Mouse (Mus musculus): ENCODE data around the gene Rpl22.

The Rpl22 gene

DNA sequence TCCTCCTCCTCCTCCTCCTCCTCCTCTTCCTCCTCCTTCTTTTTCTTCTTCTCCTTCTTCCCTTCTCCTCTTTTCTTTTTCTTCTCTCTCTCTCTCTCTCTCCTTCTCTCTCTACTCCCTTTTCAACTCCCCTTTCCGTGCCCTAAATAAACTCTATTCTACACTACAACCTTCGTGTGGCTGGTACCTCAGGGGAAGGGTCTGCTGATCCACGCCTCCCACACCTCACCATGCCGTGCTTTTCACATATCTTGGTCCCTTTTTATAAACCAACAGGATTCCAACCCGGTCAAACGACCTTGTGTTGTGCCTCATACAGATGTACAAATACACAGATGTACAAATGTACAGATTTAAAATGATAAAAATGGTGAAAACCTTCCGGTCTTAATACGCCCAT lies 29.2 kb upstream of the Rpl22 start:
- in situ Hi-C loops (cut with MboI; ENCODE audit: low sequenced_read_pairs), result no loop called here

DNA sequence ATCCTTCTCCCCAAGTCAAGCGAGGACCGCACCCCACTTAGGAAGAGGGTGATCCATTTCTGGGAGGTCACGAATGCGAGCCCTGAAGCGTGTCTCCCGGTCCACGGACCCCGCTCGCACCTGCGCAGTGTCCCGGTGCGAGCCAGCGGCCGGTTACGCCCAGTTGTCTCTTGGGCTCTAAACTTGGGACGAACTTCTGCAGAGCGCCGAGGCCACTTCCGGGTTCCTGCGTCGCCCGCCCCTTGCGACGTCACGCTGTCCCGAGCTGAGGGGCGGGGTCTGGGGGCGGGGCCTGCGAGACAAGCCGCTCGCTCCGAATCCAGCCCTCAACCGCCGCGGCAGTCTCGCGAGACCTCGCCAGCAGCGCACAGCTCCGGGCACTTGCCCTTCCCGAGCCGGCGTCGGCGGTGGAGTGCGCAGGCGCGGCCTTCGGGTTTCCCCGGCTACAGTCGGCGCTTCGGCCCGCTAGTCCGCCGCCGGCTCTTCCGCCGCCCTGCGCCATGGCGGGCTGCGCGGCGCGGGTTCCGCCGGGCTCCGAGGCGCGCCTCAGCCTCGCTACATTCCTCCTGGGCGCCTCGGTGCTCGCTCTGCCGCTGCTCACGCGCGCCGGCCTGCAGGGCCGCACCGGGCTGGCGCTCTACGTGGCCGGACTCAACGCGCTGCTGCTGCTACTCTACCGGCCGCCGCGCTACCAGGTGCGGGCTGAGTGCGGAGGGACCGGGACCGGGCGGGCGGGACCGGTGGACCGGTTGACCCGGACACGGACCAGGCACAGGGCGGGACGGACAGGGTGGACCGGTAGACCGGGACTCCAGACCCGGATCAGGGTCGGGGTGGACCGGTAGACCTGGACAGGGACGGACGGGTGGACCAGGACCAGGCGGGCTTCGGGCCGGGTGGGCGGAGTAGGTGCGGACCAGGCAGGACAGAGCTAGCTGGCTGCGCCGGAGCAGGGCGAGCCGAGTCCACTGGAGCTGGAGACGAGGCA lies 28.4 kb upstream of the Rpl22 start, which contains the start of gene Icmt:
Gene Icmt (plus strand): TSS at position 354 of the 988 bp plus-strand sequence.
- in situ Hi-C loops (cut with MboI; ENCODE audit: low sequenced_read_pairs), result no loop called here

DNA sequence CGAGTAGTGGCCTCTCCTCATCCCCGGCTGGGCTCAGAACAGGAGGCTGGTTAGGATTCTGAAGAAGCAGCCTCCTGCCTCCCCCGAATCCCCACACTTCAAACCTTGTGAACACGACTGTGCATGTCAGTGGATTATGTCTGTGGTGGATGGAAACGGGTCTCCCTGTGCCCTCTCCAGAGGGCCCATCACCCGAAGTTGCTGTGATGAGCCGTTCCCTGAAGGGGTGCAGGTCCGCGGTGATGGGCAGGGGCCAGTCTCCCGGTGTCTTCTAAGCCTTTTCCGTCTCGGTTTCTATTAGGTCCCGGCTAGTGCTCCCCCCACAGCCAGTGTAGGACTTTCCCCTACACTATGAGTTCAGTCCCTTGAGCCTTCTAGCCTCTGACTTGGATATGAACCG lies 26.7 kb upstream of the Rpl22 start:
- in situ Hi-C loops (cut with MboI; ENCODE audit: low sequenced_read_pairs), result no loop called here

DNA sequence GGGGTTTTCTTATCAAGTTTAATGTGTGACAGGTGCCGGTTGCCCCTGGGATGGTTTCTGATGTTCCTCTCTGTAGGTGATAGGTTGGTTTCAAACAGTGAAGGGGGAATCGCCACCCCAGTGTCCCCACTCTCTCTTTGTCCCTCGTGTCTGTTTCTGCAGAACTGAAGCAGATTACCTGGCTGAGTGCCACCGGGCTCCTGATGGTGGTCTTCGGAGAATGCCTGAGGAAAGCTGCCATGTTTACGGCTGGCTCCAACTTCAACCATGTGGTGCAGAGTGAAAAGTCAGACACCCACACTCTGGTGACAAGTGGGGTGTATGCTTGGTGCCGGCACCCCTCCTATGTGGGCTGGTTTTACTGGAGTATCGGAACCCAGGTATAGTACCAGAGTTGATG lies 25.2 kb upstream of the Rpl22 start:
- in situ Hi-C loops (cut with MboI; ENCODE audit: low sequenced_read_pairs), result no loop called here

DNA sequence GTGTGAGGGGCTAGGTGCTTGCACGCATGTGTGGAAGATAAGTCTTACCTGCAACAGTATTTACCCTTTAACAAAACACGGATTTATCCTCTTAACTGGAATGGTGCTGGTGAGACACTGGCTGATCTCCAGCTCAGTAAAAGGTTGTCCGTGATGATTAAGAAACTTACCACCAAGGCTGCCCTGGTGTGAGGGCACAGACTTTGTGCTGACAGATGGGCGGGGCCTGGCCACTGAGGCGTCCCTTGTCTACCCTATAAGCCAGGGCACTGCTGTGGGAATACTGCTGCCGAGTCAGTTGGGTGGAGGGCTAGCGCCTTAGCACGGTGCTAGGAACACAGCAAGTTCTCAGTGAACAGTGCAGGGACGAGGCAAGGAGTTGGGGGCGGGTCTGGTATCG lies 23.5 kb upstream of the Rpl22 start:
- in situ Hi-C loops (cut with MboI; ENCODE audit: low sequenced_read_pairs), result no loop called here

DNA sequence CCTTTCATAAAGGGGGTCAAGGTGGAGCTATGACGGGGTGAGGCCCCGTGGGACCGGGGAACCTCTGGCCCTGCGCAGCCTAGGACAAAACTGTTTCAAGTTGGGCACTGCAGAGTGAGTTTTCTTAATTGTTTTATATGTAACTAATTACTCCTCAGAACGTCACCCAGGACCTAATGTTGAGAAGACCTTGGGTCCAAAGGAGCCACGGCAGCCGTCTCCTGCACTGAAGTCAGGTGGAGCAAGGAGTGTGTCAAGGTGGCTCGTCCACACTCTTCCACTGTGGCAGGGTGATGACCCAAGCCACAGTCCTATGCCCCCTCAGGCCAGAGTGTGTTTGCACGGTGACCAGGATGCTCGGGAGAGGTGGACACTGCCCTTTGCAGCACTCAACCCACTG lies 22.4 kb upstream of the Rpl22 start:
- in situ Hi-C loops (cut with MboI; ENCODE audit: low sequenced_read_pairs), result no loop called here

DNA sequence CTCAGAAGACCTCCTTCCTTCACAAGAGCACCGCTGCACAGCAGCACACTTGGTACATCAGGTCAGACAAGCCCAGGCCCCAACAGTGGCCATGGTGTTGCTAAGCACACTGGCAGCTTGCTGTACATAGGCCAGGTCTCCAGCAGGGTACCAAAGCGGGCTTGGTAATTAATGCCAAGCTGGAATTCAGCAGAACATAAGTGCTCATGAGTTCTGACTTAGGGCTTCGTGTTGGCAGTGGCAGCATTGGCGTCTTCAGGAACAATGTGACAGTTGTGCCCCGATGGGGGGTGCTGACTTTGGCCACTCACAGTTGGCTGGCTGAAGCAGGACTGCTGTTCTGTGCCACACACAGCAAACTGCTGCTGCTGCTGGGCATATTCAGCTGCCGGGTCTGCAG lies 20.9 kb upstream of the Rpl22 start:
- in situ Hi-C loops (cut with MboI; ENCODE audit: low sequenced_read_pairs), result no loop called here

DNA sequence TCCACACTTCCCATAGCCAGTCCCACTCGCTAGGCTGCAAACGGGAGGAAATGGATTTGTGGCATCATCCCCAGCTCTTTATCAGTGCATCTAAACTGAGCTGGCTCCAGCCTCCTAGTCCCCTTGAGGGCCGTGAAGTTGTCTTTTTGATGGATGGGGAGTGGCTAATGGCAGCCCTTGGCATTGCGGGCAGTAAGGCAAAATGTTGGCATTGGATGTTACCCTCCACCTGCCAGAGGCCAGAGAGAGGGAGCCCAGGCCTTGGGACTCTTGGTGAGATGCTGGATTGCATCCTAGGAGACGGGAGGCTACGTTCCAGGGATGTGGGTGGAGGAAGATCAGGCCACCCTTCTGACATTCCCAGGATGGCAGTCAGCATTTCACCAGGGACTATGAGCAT lies 19.6 kb upstream of the Rpl22 start:
- in situ Hi-C loops (cut with MboI; ENCODE audit: low sequenced_read_pairs), result no loop called here

DNA sequence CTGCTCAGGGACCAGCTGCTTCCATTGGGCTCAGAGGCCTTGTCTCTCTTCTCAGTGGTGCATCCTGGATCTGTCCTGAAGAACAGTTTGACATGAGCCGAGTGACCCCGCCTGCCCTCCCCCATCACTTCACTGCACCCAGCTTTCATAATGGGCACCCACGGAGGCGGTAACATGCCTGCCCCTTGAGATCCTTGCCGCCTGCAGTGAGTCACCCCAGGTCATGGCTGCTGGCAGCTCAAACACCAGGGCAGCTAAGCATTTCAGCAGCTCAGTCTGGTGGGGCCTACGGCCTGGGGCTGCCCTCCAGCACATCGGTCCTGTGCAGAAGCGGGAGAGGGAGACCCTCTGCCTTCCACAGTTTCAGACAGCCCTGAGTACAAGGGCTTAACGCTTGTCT lies 18.0 kb upstream of the Rpl22 start:
- in situ Hi-C loops (cut with MboI; ENCODE audit: low sequenced_read_pairs), result no loop called here

DNA sequence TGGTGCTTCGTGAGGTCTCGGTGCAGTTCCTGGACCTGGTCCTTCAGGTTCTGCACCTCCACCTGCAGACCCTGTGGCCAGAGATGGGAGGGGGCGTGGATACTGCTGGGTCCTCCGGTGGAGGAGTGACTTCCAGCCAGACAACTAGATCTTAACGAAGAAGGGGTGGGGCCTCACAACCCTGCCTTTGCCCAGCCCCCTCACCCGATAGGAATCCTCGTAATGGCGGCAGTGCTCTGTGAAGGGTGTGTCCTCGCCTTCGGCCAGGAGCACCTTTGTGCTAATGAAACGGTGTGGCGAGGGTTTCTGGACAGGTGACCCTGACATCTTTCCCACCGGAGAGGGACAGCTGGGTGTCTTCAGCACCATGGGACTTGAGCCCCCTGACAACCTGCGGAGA lies 13.4 kb upstream of the Rpl22 start:
- in situ Hi-C loops (cut with MboI; ENCODE audit: low sequenced_read_pairs), result no loop called here

DNA sequence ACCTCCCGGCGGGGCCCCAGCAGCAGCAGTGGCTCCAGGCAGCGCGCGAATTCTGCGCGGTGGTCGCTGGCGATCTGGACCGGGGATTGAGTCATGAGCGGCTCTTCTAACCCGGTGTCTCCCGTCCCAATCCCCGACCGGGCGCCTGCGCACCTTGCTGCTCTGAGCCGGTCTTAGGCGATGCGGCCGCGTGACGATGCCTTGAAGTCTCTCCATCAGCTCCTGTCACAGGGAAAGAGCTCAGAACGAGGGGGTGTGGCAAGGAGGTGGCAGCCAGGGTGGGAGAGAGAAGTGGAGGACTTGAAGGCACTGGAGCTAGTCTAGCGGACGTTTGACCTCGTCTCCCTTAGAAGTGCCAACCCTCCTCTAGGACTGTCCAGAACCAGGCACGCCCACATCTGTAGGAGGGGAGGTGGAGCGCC lies 12.3 kb upstream of the Rpl22 start:
- in situ Hi-C loops (cut with MboI; ENCODE audit: low sequenced_read_pairs), result no loop called here

DNA sequence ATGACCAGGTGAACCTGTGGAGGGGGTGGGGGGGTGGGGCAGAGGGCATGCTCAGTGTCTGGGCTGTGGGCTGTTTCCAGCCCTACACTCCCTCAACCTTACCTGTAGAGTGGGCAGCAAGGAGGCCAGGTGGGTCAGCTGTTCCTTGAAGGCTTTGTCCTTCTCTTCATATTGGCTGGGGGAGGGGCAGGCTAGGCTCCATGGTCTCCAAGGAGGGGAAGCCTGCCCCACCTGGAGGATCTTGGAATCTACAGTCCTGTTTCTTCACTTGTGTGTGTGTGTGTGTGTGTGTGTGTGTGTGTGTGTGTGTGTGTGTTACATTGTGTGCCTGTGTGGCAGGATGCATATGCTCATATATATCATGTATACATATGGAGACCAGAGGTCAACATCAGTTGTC lies 11.6 kb upstream of the Rpl22 start:
- in situ Hi-C loops (cut with MboI; ENCODE audit: low sequenced_read_pairs), result no loop called here

DNA sequence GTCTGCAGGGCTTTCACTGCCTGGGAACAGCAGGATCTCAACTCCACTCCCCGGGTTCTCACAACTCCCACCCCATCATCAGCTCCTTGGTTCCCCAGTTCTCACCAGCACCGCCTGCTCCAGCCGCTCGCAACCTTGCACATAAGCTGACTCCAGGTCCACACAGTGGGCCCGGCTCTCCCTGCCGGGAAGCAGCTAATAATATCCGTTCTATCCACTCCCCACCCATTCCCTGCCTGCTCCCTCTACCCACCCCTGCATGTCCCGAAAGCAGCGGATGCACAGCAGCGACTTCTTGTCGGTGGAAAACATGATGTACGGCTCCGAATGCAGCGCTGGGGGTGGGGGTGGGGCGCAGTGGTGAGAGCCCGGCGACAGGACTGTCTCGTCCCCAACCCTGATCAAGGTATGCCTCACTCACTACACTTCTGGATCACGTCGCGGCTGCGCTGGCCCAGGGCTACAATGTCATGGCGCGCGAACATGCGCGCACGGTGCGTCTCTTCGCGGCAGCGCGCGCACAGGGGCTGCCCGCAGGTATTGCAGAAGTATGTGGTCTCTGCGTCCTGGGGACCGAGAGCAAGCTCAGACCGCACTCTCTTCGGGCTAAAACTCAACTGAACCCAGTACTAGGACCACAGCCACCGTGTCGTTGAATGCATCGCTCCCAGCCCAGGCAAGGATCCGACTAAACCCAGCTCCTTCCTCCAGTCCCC lies 9.9 kb upstream of the Rpl22 start:
- in situ Hi-C loops (cut with MboI; ENCODE audit: low sequenced_read_pairs), result no loop called here

DNA sequence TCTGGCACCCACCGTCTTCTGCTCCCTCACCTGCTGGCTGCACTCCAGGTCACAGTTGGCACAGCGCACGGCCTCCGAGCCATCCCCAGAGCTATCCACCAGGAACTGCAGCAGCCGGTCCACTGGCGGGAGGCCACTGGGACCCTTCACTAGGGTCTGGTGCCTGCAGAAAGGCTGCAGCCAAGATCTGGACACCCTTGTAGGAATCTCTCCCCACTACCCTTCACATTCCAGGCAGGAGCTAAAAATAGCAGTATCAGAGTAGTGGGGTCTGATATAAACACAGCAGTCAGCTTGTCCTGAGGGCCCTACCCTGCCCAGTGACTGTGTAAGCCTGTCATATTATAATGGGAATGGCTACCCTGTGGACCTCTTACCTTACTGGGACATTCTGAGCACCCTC lies 7.9 kb upstream of the Rpl22 start:
- in situ Hi-C loops (cut with MboI; ENCODE audit: low sequenced_read_pairs), result no loop called here

DNA sequence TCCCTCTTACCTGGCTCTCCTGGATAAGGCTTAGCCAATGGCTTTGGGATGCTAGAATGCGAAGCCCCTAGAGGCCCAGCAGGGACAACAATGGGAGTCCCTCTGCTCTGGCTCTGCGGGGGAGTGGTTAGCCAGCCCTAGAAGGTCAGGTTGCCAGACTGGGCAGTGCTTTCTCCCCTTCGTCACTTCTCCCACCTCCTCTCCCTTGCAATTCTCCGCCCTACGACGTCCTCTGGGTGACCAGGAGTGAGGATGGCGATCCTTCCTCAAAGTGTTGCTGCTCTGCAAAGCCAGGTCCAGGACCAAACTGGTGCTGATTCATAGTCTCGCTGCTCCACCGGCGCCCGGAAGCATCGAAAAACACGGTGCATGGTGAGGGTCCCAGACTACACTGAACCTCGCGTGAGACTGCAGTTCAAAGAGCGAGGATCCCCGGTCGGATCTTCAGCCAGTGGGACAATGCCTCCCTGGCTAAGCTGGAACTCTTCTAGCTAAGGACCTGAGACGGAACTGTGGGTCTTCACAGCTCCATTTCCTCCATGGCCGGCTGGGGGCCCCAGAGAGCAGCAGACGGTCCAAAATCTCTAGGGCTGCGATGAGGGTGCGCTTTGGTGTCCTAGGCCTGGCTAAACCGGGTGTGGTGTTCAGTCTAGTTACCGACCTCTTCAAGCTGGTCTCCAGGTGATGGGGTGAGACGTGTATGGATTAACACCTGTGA lies 6.9 kb upstream of the Rpl22 start, which contains the start of gene Rnf207:
Gene Rnf207 (minus strand): TSS at position 477 of the 718 bp plus-strand sequence.
- in situ Hi-C loops (cut with MboI; ENCODE audit: low sequenced_read_pairs), result no loop called here

DNA sequence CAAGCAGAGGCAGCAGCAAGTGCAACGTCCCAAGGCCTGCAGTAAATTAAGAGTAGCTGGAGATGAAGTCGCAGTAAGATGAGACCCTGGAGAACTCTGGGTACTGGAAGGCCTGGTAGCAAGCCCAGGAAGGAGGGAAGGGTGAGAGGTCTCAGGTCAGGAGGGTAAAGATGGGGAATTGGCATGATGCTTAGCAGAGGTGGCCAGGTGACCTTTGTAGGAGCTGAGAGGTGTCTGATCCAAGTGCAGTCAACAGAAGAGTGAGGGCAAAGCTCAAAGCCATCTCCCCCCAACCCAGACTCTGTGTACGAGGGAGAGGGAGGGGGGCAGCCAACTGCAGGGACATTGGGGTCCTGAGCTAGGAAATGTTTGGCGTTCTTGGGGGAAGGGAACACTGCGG lies 4.1 kb upstream of the Rpl22 start:
- in situ Hi-C loops (cut with MboI; ENCODE audit: low sequenced_read_pairs), result no loop called here

DNA sequence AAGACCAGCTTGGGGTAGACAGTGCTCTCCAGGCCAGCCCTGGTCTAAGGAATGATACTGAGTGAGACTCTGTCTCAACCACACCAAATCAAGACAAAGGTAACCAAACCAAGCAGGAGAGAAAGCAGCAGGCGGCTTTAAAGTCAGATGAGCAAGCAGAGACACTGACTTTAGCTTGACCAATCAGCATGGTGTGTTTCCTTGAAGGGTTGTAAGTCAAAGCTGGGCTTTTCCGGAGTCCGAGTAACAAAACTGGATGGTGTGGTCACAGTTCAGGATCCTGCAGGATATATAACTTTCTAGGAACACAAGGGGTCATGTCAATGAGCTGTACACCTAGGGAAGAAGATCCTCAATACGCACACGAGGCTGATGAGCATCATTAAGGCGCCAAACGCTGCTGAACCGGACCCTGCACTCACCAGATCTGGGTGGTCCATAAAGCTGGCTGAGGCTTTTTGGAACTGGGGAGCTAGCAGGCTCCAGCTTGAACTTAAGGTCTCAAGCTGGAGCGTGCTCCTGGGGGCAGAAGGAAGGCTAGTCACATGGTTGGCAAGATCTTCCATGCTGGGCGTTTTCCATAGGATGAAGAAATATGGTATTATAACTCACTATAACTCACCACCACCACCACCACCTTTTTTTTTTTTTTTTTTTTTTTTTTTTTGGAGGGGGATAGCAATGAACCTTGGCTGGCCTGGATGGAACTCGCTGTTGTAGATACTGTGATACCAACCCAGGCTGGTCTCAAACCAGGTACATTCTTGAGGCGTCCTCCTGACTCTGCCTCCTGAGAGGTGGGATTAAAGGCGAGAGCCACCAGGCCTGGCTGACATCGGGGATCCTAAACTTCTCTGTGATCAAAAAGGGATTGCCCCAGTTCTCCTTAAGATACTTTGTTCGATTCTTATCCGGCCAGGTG lies 640 bp upstream of the Rpl22 start:
- in situ Hi-C loops (cut with MboI; ENCODE audit: low sequenced_read_pairs), result no loop called here

DNA sequence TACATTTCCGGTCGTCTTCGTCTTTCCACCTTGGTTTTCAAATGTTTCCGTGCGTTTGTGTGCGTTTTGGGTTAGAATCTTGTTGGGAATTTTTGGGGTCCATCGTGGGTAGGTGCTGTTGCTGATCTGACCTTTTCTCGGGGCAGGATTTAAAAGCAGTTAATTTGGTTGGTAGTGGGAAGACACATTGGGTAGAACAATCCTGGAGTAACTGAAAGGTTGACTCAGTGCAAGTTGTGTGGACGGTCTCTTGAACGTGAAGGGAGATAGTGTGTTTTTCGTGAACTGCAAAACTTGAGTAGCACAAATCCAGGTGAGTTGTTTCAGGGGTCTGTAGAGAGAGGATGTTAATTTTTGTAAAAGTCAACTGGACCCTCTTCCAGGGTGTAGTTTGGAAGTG lies 1.0 kb downstream of the Rpl22 start:
- in situ Hi-C loops (cut with MboI; ENCODE audit: low sequenced_read_pairs), result no loop called here

DNA sequence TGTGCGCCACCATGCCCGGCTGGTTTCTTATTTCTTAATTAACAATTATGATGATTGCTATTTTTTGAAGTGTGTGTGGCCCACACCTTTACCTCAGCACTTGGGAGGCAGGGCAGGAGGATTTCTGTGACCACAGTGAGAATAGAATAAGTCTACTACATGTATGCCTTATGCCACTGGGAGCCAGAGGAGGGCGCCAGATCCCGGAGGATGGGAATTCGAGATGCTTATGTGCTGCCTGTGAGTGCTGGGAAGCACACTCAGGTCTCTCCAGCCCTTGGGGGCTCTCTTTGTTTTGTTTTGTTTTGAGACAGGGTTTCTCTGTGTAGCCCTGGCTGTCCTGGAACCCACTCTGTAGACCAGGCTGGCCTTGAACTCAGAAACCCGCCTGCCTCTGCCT lies 3.1 kb downstream of the Rpl22 start:
- in situ Hi-C loops (cut with MboI; ENCODE audit: low sequenced_read_pairs), result no loop called here

DNA sequence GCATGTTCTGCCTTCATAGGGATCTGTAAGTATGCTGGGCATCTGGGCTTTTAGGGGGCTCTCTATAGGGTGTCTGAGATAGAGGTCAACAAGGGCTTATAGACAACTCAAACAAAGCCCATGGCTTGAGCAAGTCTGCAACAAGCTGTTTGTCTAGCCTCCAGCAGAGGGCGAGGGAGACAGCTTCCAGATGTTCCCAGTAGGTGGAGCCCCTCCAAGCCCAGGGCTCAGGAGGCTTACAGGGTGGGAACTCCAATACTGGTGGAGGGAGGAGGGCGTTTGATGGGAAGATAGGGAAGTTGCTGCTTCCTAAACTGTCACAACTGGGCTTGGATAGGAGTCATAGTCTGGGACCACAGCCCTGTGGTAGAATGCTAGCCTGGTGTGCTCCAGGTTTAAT lies 7.4 kb downstream of the Rpl22 start:
- in situ Hi-C loops (cut with MboI; ENCODE audit: low sequenced_read_pairs), result no loop called here

Measured in CH12F3 (cell line).